Mouse (Mus musculus): ENCODE measurements around the gene Slc9c1.

- no peak for TF ChIP-seq POLR2A (IDR thresholded peaks at IDR 0.05; ENCODE audit: insufficient read depth, low read length)
- no peak for TF ChIP-seq CTCF (IDR thresholded peaks at IDR 0.05; ENCODE audit: low read depth, low read length)
Measured at GRCm38 (mm10) chr16:45654465-45654864, 119.4 kb downstream of the Slc9c1 start.

Data from ES-Bruce4 (cell line).